Mouse (Mus musculus): Measurements from ENCODE around the gene Dusp28.

Gene Dusp28

DNA sequence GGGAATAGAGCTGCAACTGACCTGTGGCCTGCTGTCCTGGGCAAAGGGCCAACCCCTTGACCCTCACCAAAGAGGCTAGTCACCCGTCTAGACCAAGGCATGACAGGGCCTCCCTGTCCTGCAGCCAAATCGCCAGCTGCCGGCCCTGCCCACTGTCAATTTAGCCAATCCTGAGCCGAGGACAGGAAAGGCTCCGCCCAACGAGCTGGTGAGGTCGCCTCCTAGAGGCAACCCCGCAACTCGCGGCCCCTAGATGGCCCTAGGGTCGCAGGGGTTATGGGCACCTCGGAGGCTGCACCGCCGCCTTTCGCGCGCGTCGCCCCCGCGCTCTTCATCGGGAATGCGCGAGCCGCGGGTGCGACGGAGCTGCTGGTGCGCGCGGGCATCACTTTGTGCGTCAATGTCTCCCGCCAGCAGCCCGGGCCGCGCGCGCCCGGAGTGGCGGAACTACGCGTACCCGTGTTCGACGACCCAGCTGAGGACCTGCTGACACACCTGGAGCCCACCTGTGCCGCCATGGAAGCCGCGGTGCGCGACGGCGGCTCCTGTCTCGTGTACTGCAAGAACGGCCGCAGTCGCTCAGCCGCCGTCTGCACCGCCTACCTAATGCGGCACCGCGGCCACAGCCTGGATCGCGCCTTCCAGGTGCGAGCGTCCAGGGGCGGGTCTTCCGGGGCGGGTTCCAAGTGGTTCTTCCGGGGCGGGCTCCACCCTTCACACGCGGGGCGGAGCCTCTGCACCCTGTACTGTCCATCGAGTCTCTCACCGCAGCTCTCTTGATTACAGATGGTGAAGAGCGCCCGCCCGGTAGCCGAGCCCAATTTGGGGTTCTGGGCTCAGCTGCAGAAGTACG, at the start of gene Dusp28:
Dusp28 (plus strand) TSS at position 203 of the 853 bp plus-strand sequence.
- DNase-seq (ENCODE audit: low read depth), result peak; percentile 76

DNA sequence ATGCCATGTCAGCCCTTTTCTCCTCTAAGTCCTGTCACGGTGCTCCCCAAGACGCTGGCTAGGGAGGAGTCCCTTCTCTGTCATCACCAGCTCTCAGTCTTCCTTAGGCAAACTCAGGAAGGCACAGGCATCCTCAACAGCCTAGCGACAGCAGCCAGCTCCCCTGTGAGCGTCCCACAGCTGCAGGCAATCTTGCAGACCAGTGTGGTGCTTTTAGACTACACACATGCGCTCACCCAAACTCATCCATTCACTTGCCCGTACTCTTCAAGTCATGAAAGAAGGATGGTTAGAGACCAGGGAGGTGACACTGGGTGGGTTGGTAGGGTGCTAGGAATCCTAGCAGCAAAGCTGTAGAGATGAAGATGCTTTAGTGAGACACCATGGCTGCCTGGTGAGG, 45.3 kb upstream of the Dusp28 start:
- DNase-seq (ENCODE audit: low read depth), result no peak

DNA sequence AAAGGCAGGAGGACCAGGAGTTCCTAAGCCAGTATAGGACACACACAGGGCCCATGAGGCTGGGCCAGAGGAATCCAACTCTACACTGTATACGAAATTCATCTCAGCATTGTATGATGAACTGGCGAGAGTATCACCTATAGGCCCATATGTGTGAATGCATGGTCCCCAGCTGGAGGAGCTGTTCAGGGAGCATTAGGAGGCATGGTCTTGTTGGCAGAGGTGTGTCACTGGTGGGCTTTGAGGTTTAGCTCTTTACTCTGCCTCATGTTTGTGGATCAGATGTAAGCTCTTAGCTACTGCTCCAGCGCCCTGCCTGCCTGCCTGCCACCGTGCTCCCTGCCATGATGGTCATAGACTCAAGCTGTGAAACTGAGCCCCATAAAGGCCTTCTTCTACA, 43.5 kb upstream of the Dusp28 start:
- no peak for DNase-seq (ENCODE audit: low read depth)

DNA sequence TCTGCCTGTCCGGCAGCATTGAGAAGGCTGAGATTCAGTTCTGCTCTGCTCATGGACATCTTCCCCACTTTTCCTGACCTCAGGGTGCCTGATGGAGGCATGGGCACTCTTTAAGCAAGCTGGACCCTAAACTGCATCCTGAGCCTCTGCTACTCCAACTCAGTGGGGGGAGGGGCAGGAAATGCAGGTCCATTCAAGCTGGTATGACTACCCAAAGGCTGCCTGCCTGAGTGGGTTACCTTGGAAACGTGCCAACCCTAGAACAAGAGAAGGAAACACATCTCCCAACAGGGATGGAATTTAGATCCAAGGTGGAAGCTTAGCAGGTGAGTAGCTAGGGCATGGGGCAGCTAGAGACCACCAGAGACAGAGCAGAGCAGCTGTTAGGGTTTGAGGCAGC, 40.6 kb upstream of the Dusp28 start:
- no peak for DNase-seq (ENCODE audit: low read depth)

DNA sequence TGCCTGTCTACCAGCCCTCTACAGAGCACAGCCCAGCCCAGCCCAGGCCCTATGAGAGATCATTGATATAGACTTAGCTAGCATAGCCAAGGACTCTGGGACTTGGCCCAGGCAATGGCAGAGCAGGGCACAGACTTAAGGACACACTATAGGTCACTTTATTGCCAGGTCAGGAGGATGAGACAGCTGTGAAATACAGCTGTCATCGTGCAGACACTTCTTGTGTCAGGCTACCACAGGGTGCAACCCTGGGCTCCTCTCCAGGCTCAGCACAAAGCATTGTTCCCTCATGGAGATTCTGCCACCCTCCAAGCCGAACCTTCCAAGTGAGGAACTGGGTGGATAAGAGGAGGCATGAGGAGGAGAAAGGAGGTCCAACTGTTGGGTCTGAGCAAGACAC, 36.8 kb upstream of the Dusp28 start:
- no peak for DNase-seq (ENCODE audit: low read depth)

DNA sequence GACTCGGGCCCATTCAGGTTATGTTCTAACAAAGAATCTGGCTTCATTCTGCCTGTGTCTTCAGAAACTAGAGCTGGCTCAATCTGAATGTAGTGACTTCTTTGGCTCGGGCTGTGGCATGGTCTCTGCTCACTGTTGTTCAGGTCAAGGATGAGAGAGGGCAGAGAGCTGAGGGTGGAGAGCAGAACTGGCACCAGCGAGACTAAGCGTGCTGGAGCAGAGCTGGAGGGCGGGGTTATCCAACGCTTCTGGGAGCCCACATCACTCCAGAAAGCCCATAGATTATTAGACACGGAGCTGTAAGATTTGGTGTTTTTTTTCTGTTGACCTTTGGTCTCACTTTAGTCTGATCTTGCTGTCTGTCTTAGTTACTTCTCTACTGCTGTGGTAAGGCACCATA, 34.1 kb upstream of the Dusp28 start:
- DNase-seq (ENCODE audit: low read depth), result no peak

DNA sequence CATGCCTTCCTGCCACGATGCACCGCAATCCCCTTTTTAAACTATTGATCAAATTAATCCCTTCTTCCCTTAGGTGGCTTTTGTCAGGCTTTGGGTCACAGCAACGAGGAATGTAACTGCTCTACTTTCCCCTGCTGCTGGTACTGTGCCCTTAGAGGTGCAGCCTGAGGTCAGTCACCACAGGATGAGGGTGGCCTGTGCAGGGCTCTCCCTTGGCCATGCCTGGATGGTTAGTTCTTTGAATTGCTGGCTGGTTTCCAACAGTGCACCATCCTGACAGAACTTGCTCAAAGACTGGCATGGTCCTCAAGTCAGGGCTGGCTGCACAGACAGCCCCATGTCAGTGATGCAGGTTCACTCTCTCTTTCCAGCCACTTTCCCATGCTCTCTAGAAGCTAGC, 32.8 kb upstream of the Dusp28 start:
- DNase-seq (ENCODE audit: low read depth), result no peak

DNA sequence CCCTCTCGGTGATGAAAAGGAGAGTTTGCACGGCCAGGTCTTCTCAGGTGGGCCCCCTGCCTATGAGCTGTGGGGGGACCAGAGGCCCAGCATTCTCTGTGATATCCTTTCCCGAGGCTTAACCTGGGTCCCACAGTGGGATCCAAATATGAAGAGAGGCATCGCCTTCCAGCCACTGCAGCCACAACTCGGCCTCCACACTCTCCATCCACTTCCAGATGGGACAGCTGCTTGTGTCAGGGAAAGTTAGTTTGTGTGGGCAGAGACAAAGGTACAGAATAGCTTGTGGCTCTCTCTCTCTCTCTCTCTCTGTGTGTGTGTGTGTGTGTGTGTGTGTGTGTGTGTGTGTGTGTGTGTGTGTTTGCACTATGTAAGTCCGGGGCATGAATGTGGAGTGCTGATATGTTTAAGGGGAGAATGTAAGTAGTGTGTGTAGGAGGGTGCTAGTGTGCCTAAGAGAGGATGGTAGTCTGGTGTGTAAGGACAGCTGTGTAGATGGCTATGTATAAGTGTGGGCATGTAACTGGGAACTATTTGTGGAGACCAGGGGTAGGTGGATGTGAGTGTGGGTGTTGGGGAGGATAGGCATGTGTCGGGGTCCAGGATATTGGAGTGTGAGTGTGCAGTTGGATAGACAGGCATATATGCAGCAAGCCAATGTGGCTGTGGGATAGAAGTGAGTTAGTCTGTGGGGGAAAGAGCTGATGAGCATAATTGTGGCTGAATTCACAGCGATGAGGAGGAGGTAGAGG, 31.2 kb upstream of the Dusp28 start:
- DNase-seq (ENCODE audit: low read depth), result no peak

DNA sequence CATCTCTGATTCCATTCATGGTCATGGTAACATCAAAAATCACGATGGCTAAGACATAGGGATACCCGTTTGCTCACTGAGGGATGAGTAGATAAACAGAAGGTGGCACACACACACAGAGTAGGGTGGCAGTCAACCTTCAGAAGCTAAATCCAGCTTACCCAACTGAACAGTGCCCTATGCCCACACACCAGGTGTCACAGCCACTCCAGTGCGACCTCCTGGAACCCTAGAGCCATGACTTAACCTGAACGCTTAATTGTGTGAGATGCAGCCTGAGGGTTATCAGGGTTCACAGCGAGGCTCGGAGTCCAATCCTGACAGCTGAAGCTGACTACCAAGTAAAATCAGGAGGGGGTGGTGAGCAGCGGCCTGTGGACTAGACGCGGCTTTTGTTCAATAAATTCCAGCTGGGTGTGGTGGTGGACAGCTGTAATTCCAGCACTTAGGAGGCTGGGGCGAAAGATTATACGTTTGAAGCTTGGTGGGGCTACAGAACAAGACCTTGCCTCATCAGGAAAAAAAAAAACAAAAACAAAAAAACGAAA, 29.3 kb upstream of the Dusp28 start:
- DNase-seq (ENCODE audit: low read depth), result no peak

DNA sequence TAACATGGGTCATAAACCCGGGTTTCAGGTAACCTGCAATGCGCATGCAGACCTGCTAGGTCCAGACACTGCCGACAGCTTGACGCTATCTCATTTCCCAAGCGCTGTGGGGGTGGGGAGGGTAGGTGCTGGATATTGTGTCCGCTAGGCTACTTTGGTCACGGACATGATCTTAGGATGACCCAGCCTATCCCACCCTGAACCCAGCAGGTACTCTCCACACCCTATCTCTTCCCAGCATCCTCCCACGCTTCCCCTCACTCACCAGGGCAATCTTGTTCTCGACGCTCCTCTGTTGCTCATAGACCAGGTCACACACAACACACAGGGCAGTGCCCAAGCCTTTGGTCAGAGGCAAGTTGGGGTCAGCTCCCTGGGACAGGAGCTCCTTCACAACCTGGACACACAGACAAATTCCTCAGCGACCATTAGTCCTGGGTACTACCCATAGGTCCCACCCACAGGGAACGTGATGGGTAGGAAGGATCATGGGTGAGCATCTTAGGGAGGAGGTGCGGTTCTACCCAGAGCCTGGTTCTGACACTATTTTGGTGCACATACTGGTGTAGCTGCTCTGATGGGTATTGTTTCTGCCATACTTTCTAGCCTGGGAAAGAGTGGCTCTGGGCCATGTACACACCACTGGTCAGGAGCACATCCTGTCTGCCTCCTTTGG, 28.6 kb upstream of the Dusp28 start:
- no peak for DNase-seq (ENCODE audit: low read depth)

DNA sequence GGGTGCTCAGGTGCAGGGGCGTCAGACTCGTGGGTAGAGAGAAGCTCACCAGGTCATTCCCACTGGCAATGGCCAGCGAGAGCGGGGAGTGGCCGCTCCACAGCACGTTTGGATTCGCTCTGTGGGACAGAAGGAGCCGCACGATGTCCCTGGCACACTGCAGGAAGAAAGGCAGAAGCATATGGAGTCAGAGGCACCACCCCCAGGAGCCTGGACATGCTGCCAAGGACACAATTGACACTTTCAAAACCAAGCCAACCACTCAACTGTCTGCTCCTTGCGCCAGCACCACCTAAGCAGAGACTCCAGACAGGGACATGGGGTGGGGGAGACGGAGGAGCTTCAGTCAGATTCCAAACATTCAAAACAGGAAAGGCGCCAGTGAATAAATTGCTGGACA, 27.5 kb upstream of the Dusp28 start:
- no peak for DNase-seq (ENCODE audit: low read depth)

DNA sequence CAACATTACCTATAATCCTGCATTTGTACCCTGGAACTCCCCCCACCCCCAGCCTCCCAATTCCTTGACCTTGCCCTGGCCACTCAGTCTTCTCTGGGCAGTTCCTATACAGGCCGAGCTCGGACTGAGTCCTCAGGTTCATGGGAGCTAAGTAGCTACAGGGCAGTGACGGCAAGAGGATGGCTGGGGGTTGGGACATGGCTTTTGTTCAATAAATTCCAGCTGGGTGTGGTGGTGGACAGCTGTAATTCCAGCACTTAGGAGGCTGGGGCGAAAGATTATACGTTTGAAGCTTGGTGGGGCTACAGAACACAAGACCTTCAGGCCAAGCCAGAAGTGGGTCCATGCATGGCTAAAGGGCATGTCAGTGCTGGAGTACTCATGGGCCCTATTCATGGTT, 26.7 kb upstream of the Dusp28 start:
- DNase-seq (ENCODE audit: low read depth), result no peak

DNA sequence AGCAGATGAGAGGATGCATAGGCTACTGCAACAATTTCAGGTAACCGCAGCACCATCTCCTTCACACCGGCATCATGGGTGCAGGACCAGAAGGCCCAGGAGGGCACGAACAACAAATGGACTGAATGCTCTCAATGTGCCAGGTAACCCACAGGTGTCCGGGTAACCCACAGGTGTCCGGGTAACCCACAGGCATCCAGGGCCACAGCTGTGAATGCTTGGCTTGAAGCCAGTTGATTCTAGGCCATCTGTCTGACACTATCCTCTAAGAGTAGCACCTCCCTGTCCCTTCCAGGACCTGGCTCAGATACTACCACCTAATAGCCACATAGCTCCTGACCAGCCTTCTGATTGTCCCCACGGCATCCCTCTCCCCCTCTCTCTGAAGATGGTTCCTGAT, 24.8 kb upstream of the Dusp28 start:
- no peak for DNase-seq (ENCODE audit: low read depth)

DNA sequence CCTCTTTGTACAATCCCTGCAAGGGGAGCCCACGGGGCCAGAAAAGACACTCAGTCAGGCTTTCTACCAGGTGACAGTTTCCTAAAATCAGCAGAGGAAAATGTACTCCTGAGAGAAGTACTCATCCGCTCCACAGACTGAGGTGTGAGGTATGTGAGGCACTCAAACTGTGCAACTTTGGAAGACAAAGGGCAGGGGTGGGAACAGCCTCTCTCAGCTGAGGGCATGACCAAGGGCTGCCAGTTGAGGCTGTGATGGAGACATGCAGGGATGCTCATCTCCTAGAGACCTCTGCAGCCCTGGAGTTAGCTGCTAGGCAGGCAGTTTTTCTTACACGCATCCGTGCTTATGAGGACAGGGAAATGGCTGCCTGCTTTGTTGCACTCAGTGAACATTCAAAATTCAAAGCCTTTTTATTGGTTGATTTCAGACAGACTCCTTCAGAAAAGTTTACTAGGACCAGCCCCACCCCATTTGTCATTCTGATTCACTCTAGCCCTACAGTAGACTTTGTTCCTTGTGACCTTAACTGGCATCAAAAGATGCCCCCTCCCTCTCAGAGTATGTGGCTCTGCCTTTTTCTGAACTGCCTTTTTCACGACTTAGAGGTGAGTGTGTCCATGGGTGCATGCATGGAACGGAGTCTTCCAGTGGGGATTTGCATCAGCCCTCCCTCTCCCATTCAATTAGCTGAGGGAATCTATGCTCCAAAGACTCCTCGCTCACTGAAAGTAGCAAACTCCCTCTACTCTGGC, 17.7 kb upstream of the Dusp28 start:
- DNase-seq (ENCODE audit: low read depth), result no peak

DNA sequence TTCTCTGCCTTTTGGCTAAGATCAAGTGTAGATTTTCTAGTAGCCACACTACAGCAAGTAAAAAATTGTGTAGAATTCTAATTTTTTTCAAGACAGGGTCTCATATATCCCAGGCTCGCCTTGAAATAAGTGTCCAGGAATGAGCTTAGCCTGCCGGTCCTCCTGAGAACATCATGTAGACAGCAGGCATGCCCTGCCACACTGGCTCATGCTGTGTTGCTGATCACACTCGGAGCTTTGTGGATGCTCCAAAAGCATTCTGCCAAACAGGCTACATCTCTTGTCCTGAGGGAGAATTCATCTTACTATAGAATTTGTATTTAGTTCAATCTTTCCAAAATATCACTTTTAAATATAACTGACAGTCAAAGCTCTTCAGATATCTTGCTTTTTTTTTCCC, 14.0 kb upstream of the Dusp28 start:
- DNase-seq (ENCODE audit: low read depth), result no peak

DNA sequence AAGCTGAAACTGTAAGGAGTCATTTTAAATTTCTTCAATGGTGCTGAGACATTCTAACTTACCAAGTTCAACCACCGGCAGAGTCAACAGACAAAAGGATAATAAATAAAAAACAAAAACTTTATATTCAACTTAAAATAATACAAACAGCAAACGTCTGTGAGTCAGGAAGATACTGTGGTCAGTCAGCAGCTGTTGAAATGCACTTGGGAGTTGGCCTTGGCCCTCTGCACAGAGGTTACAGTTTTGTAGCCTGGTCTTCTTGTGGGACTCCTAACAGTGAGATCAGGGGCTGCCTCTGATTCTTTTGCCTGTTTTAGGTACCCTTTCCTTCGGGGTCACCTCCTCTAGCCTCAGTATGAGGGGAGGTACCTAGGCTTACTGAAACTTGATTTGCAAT, 12.9 kb upstream of the Dusp28 start:
- DNase-seq (ENCODE audit: low read depth), result no peak

DNA sequence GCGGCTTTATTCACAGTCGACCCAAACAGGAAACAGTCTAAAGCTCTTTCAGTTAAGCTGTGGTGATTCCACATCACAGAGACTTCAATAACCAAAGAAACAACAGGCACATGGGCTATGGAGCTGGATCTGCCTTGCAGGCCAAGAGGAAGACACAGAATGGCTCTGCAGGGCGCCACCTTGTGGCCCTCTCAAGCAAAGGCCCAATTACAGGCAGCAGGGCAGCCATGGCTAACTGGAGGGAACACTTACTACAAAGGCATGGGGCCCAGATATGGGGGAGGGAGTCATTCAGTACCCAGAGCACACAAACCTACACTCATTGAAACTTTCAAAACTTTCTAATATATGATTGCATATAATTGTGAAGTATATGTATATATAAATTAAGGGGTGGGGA, 11.7 kb upstream of the Dusp28 start:
- DNase-seq (ENCODE audit: low read depth), result peak; percentile 53

DNA sequence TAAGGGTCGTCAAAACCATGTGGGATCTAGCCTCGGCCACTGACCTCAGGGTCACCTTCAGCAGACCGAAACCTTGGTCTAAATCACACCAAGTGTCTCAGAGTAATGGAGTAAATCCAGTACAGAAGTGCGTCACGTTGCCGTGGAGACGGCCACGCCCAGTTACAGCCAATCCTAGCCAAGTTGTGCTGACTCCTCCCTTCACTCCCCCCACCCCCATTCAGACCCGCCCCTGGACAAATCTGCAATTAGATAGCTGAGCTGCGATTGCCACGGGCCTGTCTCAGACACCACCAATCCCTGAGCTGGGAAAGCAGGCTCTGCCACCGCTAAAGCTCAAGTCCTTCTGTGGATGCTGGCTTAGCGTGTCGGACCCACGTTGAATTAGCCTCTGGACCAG, 4.0 kb upstream of the Dusp28 start, which contains the start of gene Ankmy1:
Ankmy1 (minus strand) TSS at position 121 of the 400 bp plus-strand sequence.
- DNase-seq (ENCODE audit: low read depth), result no peak

DNA sequence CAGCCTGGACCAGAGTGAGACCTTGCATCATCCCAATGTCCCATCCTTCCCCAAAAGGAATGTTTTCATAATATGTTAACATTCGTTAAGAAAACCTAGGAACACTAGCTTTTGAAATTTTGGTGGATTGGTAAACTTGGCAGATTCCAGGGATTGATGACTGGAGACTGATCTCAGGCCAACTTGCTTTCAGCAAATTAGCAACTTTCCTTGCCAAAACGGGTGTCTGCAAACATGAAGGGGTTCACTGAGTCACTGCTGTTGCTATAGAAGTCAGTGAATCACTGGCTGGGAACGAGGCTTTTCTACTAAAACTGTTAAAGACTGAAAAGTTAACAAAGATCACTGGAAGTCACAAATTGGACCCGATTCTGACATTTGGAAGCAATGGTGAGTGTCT, 3.2 kb upstream of the Dusp28 start:
- no peak for DNase-seq (ENCODE audit: low read depth)

DNA sequence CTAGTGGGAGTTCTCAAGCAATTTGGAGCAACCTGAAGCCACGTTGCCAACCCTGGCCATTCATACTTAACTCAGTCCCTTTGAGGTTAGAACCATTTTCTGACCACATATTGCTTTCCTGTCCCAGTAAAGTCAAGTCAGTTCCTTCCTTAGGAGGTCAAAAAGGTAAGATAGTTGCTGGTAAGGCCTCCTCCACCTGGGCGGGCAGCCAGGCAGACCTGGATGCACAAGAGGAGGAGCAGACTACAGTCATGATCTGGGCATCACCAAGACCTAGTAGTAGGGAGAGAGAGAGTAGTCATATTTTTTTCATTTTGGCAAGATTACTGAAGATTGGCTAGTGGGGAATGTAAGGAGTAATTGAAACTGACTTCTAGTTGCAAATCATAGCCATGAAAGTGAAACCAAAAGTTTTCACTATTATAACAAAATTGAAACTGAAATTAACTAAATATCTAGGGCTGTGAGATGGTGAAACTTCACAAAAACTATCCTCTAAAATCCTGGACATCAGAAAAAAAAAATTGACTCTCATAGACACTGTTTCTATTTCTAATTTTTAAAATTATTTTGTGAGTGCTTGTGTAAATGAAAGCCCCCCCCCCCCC, 974 bp upstream of the Dusp28 start:
- no peak for DNase-seq (ENCODE audit: low read depth)

DNA sequence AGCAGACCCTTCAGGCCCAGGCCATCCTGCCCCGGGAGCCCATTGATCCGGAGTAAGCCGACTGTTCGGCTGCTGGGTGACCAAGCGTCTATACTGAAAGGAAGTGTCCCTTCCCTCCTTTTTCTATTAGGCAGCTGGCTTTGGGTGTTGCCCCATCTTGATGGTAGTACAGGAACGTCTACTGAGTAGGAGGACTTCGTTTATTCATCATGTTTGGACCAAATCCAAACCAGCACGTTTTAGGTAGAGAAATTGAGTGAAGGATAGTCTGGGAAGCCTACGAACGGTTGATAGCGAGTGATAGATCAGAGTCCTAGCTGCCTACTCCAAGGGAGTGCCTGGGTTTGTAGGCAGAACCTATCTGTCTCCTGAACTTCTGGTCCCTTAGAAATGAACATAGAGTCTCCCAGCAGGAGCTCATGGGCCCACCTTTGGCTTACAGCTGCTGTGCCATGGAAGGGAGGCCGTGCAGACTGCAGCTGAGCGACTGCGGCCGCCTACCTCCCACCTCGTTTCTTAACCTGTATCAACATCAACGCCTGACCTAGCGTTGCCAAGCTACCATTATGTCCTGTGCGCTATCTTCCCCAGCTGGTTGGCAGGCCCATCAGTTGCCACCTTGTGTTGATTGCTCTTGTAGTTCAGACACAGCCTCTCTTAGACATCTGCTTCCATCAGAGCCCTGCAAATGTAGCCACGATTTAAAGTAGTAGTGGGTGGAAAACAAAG, 1.0 kb downstream of the Dusp28 start:
- no peak for DNase-seq (ENCODE audit: low read depth)

All from c-Kit-positive CD71-positive TER-119-negative erythroid progenitor cells, embryonic 14.5 days (primary cell).